Mouse (Mus musculus): ENCODE results near the gene Frmd4b.

Frmd4b gene

GRCm38 (mm10) chr6:97292096-97292495 is 325.2 kb downstream of the Frmd4b start:
- no peak for DNase-seq (ENCODE audit: low spot score in 2 of 2)

GRCm38 (mm10) chr6:97291159-97291908 is 326.0 kb downstream of the Frmd4b start:
- no peak for DNase-seq (ENCODE audit: low spot score in 2 of 2)

- no peak for DNase-seq (ENCODE audit: low spot score in 2 of 2)
Observed at GRCm38 (mm10) chr6:97290687-97291086, 326.7 kb downstream of the Frmd4b start.

GRCm38 (mm10) chr6:97289838-97290237 is 327.5 kb downstream of the Frmd4b start:
- DNase-seq (ENCODE audit: low spot score in 2 of 2): no peak

- no peak for DNase-seq (ENCODE audit: low spot score in 2 of 2)
Observed at GRCm38 (mm10) chr6:97289316-97289820, 328.0 kb downstream of the Frmd4b start.

GRCm38 (mm10) chr6:97288047-97288855 is 329.1 kb downstream of the Frmd4b start:
- DNase-seq (ENCODE audit: low spot score in 2 of 2): no peak

- no peak for DNase-seq (ENCODE audit: low spot score in 2 of 2)
Observed at GRCm38 (mm10) chr6:97286332-97286731, 331.0 kb downstream of the Frmd4b start.

- DNase-seq (ENCODE audit: low spot score in 2 of 2): no peak
Observed at GRCm38 (mm10) chr6:97283676-97284075, 333.7 kb downstream of the Frmd4b start.

- DNase-seq (ENCODE audit: low spot score in 2 of 2): no peak
Observed at GRCm38 (mm10) chr6:97278878-97279277, 338.5 kb downstream of the Frmd4b start.

GRCm38 (mm10) chr6:97278014-97278787 is 339.1 kb downstream of the Frmd4b start:
- peak; percentile 61 to 71 for DNase-seq (ENCODE audit: low spot score in 2 of 2)

GRCm38 (mm10) chr6:97276890-97277497 is 340.3 kb downstream of the Frmd4b start:
- DNase-seq (ENCODE audit: low spot score in 2 of 2): no peak

GRCm38 (mm10) chr6:97276366-97276765 is 341.0 kb downstream of the Frmd4b start:
- no peak for DNase-seq (ENCODE audit: low spot score in 2 of 2)

- DNase-seq (ENCODE audit: low spot score in 2 of 2): no peak
Observed at GRCm38 (mm10) chr6:97275760-97276159, 341.6 kb downstream of the Frmd4b start.

- no peak for DNase-seq (ENCODE audit: low spot score in 2 of 2)
Observed at GRCm38 (mm10) chr6:97273777-97274176, 343.6 kb downstream of the Frmd4b start.

GRCm38 (mm10) chr6:97273058-97273710 is 344.2 kb downstream of the Frmd4b start:
- DNase-seq (ENCODE audit: low spot score in 2 of 2): no peak

- DNase-seq (ENCODE audit: low spot score in 2 of 2): no peak
Observed at GRCm38 (mm10) chr6:97272349-97272748, 345.0 kb downstream of the Frmd4b start.

GRCm38 (mm10) chr6:97269596-97269995 is 347.7 kb downstream of the Frmd4b start:
- DNase-seq (ENCODE audit: low spot score in 2 of 2): no peak

GRCm38 (mm10) chr6:97267132-97267531 is 350.2 kb downstream of the Frmd4b start:
- no peak for DNase-seq (ENCODE audit: low spot score in 2 of 2)

- DNase-seq (ENCODE audit: low spot score in 2 of 2): no peak
Observed at GRCm38 (mm10) chr6:97266661-97267060, 350.7 kb downstream of the Frmd4b start.

GRCm38 (mm10) chr6:97265705-97266104 is 351.6 kb downstream of the Frmd4b start:
- DNase-seq (ENCODE audit: low spot score in 2 of 2): no peak

- no peak for DNase-seq (ENCODE audit: low spot score in 2 of 2)
Observed at GRCm38 (mm10) chr6:97265240-97265639, 352.1 kb downstream of the Frmd4b start.
